Comparison of ENCODE assay signal across 19 mouse cellular contexts in genomic region chr15:84024851-84025250, GRCm38 (mm10). TPM values are rescaled to one million over a fixed set of nuclear protein-coding genes. Genes with fewer than 3 reads are reported as not detected.
DNase-seq lines count a peak whose midpoint lies in the region; TF ChIP-seq lines count a peak whose summit lies in the region.
"Had no signal": no experiment of that assay in that cellular context is flagged by ENCODE, and none has a peak within 500 bp of the region (broad histone marks: within the 10 kb centered on the region; RNA-seq: fewer than 3 reads in every experiment).

No protein-coding gene starts in this region.

- peak; percentile 79 for DNase-seq in left cerebral cortex, postnatal 4 days
- no peak for DNase-seq in left cerebral cortex, postnatal 14 days (ENCODE audit: low spot score in 2 of 2)
- peak; percentile 76 to 86 for DNase-seq in cerebellum, adult 2 months
- peak; percentile 92 to 96 for DNase-seq in cerebellum, postnatal 10 days
- DNase-seq in thymus, postnatal 14 days = no peak
- no peak for DNase-seq in lung, postnatal 25 days (ENCODE audit: low spot score)
- no peak for DNase-seq in heart, adult 11 months
- no peak for DNase-seq in urinary bladder, postnatal 25 days (ENCODE audit: low spot score)
- DNase-seq: adrenal gland, postnatal 10 days; heart, postnatal 10 days; heart, postnatal 4 days; kidney, adult 18-20 months had no signal

- TF ChIP-seq POLR2A in cerebellum, adult 2 months (IDR thresholded peaks at IDR 0.05; ENCODE audit: borderline replicate concordance, insufficient read depth, low read length) = no peak

- H3K27ac ChIP-seq in cerebellum, adult 2 months (ENCODE audit: insufficient read depth, low read length) = no peak overlapping the region
- H3K27ac ChIP-seq: embryonic facial prominence, embryonic 12.5 days; forebrain, embryonic 15.5 days; hindbrain, embryonic 12.5 days; intestine, embryonic 15.5 days had no signal

- no peak overlapping the region for H3K4me3 ChIP-seq in cerebellum, adult 2 months (replicated peaks; ENCODE audit: insufficient read depth, low read depth, low read length)
- H3K4me3 ChIP-seq: embryonic facial prominence, embryonic 12.5 days; forebrain, embryonic 15.5 days; hindbrain, embryonic 12.5 days; intestine, embryonic 15.5 days had no signal

- H3K4me1 ChIP-seq in cerebellum, adult 2 months (ENCODE audit: control insufficient read depth, insufficient read depth, low read length) = peaks cover 12% of the 10 kb centered on the region
- H3K4me1 ChIP-seq: embryonic facial prominence, embryonic 12.5 days; intestine, embryonic 15.5 days had no signal

- intact Hi-C loops in left cerebral cortex, postnatal 4 days (cut with DNase I) = no loop called here
- intact Hi-C loops in left cerebral cortex, postnatal 14 days (cut with DNase I) = no loop called here

- no peaks in the 10 kb centered on the region; the same call in 1 of the 2 replicates for H3K27me3 ChIP-seq in cerebellum, adult 2 months (ENCODE audit: control insufficient read depth, insufficient read depth, low read length)
- H3K27me3 ChIP-seq: embryonic facial prominence, embryonic 12.5 days; forebrain, embryonic 15.5 days; hindbrain, embryonic 12.5 days; intestine, embryonic 15.5 days had no signal

- WGBS in cerebellum, adult 2 months = 9% methylated on average over 6 of the region's 6 CpGs

- TF ChIP-seq CTCF in cerebellum, adult 2 months (IDR thresholded peaks at IDR 0.05; ENCODE audit: borderline replicate concordance, insufficient read depth, low read depth, low read length) = no peak

RNA-seq across cellular contexts. Expression of gene Efcab6, which starts 40.3 kb away (rescaled TPM):
- total RNA-seq in left cerebral cortex, postnatal 4 days (2021) = 10 to 100 TPM; 20.4 to 24.1 TPM
- 10 to 100 TPM; 15.6 to 19.8 TPM for total RNA-seq in left cerebral cortex, postnatal 14 days (2021)
- 0.32 and 0.70 TPM in 2 replicates for polyA plus RNA-seq in cerebellum, adult 2 months (2012; rRNA removed)
- total RNA-seq: heart, adult 8-10 months; heart, postnatal 10 days; heart, postnatal 4 days; MEL had no signal
- polyA plus RNA-seq: C2C12 had no signal

Comparison
In these comparisons a context has a peak if more than half of its experiments do, and no peak if none do; other contexts are left out.
1. DNase-seq: peak in left cerebral cortex, postnatal 4 days (single experiment), cerebellum, adult 2 months (2 of 2) and cerebellum, postnatal 10 days (2 of 2); none in left cerebral cortex, postnatal 14 days (0 of 2), thymus, postnatal 14 days (single experiment), lung, postnatal 25 days (single experiment), heart, adult 11 months (single experiment) and urinary bladder, postnatal 25 days (single experiment).